ENCODE assay signal across 13 mouse cellular contexts in genomic region chr2:166850691-166851090, GRCm38 (mm10). TPM values are rescaled to one million over a fixed set of nuclear protein-coding genes. Genes with fewer than 3 reads are reported as not detected.
DNase-seq lines count a peak whose midpoint lies in the region.
"Had no signal": no experiment of that assay in that cellular context is flagged by ENCODE, and none has a peak within 500 bp of the region (broad histone marks: within the 10 kb centered on the region; RNA-seq: fewer than 3 reads in every experiment).

No protein-coding gene starts in this region.

- peak; percentile 39 for DNase-seq in adrenal gland, adult 2 months
- DNase-seq in adrenal gland, adult 18-20 months (ENCODE audit: low spot score in 2 of 2), result no peak
- DNase-seq in adrenal gland, postnatal 10 days, result peak; percentile 24
- no peak for DNase-seq in adrenal gland, postnatal 4 days (ENCODE audit: low spot score in 2 of 2)
- peak; percentile 15 for DNase-seq in ovary, adult 18-20 months (ENCODE audit: low spot score)
- no peak for DNase-seq in ovary, postnatal 14 days (ENCODE audit: low spot score)
- DNase-seq in right cerebral cortex, adult 2 months (ENCODE audit: low spot score in 2 of 2), result no peak
- DNase-seq: cerebellum, adult 11-12 months; cerebellum, adult 2 months; cerebellum, adult 9-10 months; cerebellum, postnatal 10 days; cerebellum, postnatal 25 days; forebrain, postnatal 0 days had no signal

RNA-seq across cellular contexts. Expression of gene Arfgef2, which starts 45.3 kb away (rescaled TPM):
- 10 to 100 TPM; 64.3 to 80.6 TPM for total RNA-seq in adrenal gland, adult 2 months (2021)
- 16.8 and 21.8 TPM in 2 replicates for polyA plus RNA-seq in adrenal gland, adult 2 months (2012; rRNA removed)
- total RNA-seq in adrenal gland, adult 18-20 months (2021), result 10 to 100 TPM; 49.0 to 69.7 TPM
- 10 to 100 TPM; 44.5 to 46.3 TPM for total RNA-seq in adrenal gland, postnatal 10 days (2021)
- total RNA-seq in adrenal gland, postnatal 4 days (2021), result 10 to 100 TPM; 45.2 to 46.4 TPM

RNA-seq across cellular contexts. Expression of gene Cse1l, which starts 55.1 kb away (rescaled TPM):
- total RNA-seq in adrenal gland, adult 2 months (2021), result 10 to 100 TPM; 56.4 to 77.0 TPM
- 8.9 and 12.6 TPM in 2 replicates for polyA plus RNA-seq in adrenal gland, adult 2 months (2012; rRNA removed)
- 10 to 100 TPM; 58.7 to 71.4 TPM for total RNA-seq in adrenal gland, adult 18-20 months (2021)
- total RNA-seq in adrenal gland, postnatal 10 days (2021), result 10 to 100 TPM; 47.5 to 53.6 TPM
- total RNA-seq in adrenal gland, postnatal 4 days (2021), result 10 to 100 TPM; 65.3 to 74.1 TPM

RNA-seq across cellular contexts. Expression of gene Trp53rkb, which starts 58.4 kb away (rescaled TPM):
- total RNA-seq in adrenal gland, adult 2 months (2021), result 1 to 10 TPM; 3.6 to 3.9 TPM
- polyA plus RNA-seq in adrenal gland, adult 2 months (2012; rRNA removed), result 2.7 and 4.5 TPM in 2 replicates
- 1 to 10 TPM; 4.2 to 5.7 TPM for total RNA-seq in adrenal gland, adult 18-20 months (2021)
- total RNA-seq in adrenal gland, postnatal 10 days (2021), result 1 to 10 TPM; 4.5 to 6.2 TPM
- 1 to 10 TPM; 6.4 to 7.2 TPM for total RNA-seq in adrenal gland, postnatal 4 days (2021)

Comparison
In these comparisons a context has a peak if more than half of its experiments do, and no peak if none do; other contexts are left out.
1. DNase-seq: peak in adrenal gland, adult 2 months (single experiment), adrenal gland, postnatal 10 days (single experiment) and ovary, adult 18-20 months (single experiment); none in adrenal gland, adult 18-20 months (0 of 2), adrenal gland, postnatal 4 days (0 of 2), ovary, postnatal 14 days (single experiment) and right cerebral cortex, adult 2 months (0 of 2).